Mouse (Mus musculus) forebrain, embryonic 11.5 days (tissue): ENCODE data around the gene Ccnd3. TPM values are rescaled to one million over a fixed set of nuclear protein-coding genes. Genes with fewer than 3 reads are reported as not detected.
"Not testable (repeated sequence)": the region's sequence is repeated elsewhere in the genome, so short reads cannot be mapped to it uniquely, and the experiment has no call there.

ENCODE experiments used
- ATAC-seq: fragments of 200-750 bp; cut with Nextera tagmentation; replicated peaks from 2 replicates; pipeline ENCODE4 v1.8.0; 2017; ENCODE audit warnings: moderate TSS enrichment; ENCODE audit not compliant: low FRiP score
- DNase-seq: peaks from one replicate; pipeline ENCODE4 v3.0.0-alpha.2; 2017; ENCODE audit warnings: low spot score
- H3K27ac ChIP-seq: fragments of 300-500 bp; sonication (generic); 2 replicates; pipeline ENCODE4 v1.5.1; 2014; ENCODE audit warnings: low read depth, low read length
- H3K27me3 ChIP-seq: fragments of 300-500 bp; sonication (generic); 2 replicates; pipeline ENCODE4 v1.6.1; 2014; ENCODE audit warnings: mild to moderate bottlenecking, low read length, mixed read lengths; ENCODE audit not compliant: control insufficient read depth, insufficient read depth
- H3K36me3 ChIP-seq: fragments of 300-500 bp; sonication (generic); 2 replicates; pipeline ENCODE4 v1.6.1; 2014; ENCODE audit warnings: mild to moderate bottlenecking, low read length, moderate library complexity, mixed read lengths; ENCODE audit not compliant: control insufficient read depth, insufficient read depth
- H3K4me1 ChIP-seq: fragments of 300-500 bp; sonication (generic); replicated peaks from 2 replicates; pipeline ENCODE4 v1.6.1; 2014; ENCODE audit warnings: low read length, mixed read lengths; ENCODE audit not compliant: control insufficient read depth, insufficient read depth
- H3K4me2 ChIP-seq: fragments of 300-500 bp; sonication (generic); 2 replicates; pipeline ENCODE4 v1.6.1; 2014; ENCODE audit warnings: low read depth, mild to moderate bottlenecking, low read length, moderate library complexity, mixed read lengths; ENCODE audit not compliant: severe bottlenecking
- H3K4me3 ChIP-seq: fragments of 300-500 bp; sonication (generic); 2 replicates; pipeline ENCODE4 v1.5.1; 2014; ENCODE audit warnings: low read depth, low read length
- H3K9ac ChIP-seq: fragments of 300-500 bp; sonication (generic); 2 replicates; pipeline ENCODE4 v1.6.1; 2014; ENCODE audit warnings: low read length
- H3K9me3 ChIP-seq: fragments of 300-500 bp; sonication (generic); 2 replicates; pipeline ENCODE4 v1.6.1; 2016; ENCODE audit warnings: low read length, mixed read lengths; ENCODE audit not compliant: control insufficient read depth
- WGBS: fragments of 180-500 bp; shearing (Covaris S2); extraction: QIAGEN DNeasy Blood & Tissue Kit; methylation state at CpG from one replicate; pipeline ENCODE4 v1.1.7; 2014; 5-methylcytosine and 5-hydroxymethylcytosine counted together
- polyA plus RNA-seq: library from polyadenylated mRNA; unstranded; fragments of >200 nt; fragmentation: Nextera tagmentation; extraction: Ambion mirVana; gene quantifications from 2 replicates; pipeline ENCODE4 v1.2.1, GENCODE M21; 2014

The Ccnd3 gene
- polyA plus RNA-seq, 1 experiment from 2014 or later = 253 TPM

- Histone ChIP-seq H3K4me3 (no peak overlapping the region), H3K36me3 (no peaks in the 10 kb centered on the region; the same call in 1 of the 2 replicates), H3K9ac (no peak overlapping the region), H3K9me3 (no peaks in the 10 kb centered on the region), H3K4me1 (peaks cover 3% of the 10 kb centered on the region; the same call in 1 of the 2 replicates), H3K27ac (no peak overlapping the region), H3K27me3 (no peaks in the 10 kb centered on the region), H3K4me2 (no peak overlapping the region)
- ATAC-seq (no peak), DNase-seq (peak; percentile 50)
- WGBS = 11% methylated on average over 3 of the region's 3 CpGs
These were observed 19.9 kb upstream of the Ccnd3 start for GRCm38 (mm10) chr17:47484993-47485392.

GRCm38 (mm10) chr17:47485791-47486190 lies 19.1 kb upstream of the Ccnd3 start:
- DNase-seq (peak; percentile 49), ATAC-seq (no peak)
- Histone ChIP-seq H3K4me3 (no peak overlapping the region), H3K4me1 (peaks cover 3% of the 10 kb centered on the region; the same call in 1 of the 2 replicates), H3K9ac (no peak overlapping the region), H3K27me3 (no peaks in the 10 kb centered on the region), H3K9me3 (no peaks in the 10 kb centered on the region), H3K4me2 (no peak overlapping the region), H3K27ac (no peak overlapping the region), H3K36me3 (no peaks in the 10 kb centered on the region; the same call in 1 of the 2 replicates)
- 90% methylated on average over 3 of the region's 3 CpGs for WGBS

- Histone ChIP-seq H3K27ac (no peak overlapping the region), H3K36me3 (peaks cover 12% of the 10 kb centered on the region)
These were observed 14.1 kb upstream of the Ccnd3 start for GRCm38 (mm10) chr17:47490791-47491190.

GRCm38 (mm10) chr17:47492731-47493130 lies 12.1 kb upstream of the Ccnd3 start:
- no peak overlapping the region for H3K4me2 ChIP-seq
- WGBS = 85% methylated on average over 6 of the region's 6 CpGs
- DNase-seq (no peak), ATAC-seq (no peak)
- no peaks in the 10 kb centered on the region for H3K4me1 ChIP-seq
- no peak overlapping the region for H3K4me3 ChIP-seq
- H3K9ac ChIP-seq = no peak overlapping the region
- no peaks in the 10 kb centered on the region for H3K27me3 ChIP-seq
- H3K27ac ChIP-seq = no peak overlapping the region
- H3K36me3 ChIP-seq = peaks cover 20% of the 10 kb centered on the region
- no peaks in the 10 kb centered on the region for H3K9me3 ChIP-seq

More at GRCm38 (mm10) chr17:47490791-47491190, 14.1 kb upstream of the Ccnd3 start:
- no peak for ATAC-seq
- Histone ChIP-seq H3K27me3 (no peaks in the 10 kb centered on the region), H3K4me3 (no peak overlapping the region), H3K4me1 (no peaks in the 10 kb centered on the region), H3K9ac (no peak overlapping the region), H3K9me3 (no peaks in the 10 kb centered on the region), H3K4me2 (no peak overlapping the region)
- no peak for DNase-seq
- 88% methylated on average over 9 of the region's 9 CpGs for WGBS

- H3K4me1 ChIP-seq = no peaks in the 10 kb centered on the region
- H3K4me3 ChIP-seq = no peak overlapping the region
- no peak overlapping the region for H3K9ac ChIP-seq
- WGBS = 88% methylated on average over 6 of the region's 6 CpGs
- no peaks in the 10 kb centered on the region for H3K27me3 ChIP-seq
- H3K4me2 ChIP-seq = no peak overlapping the region
- H3K27ac ChIP-seq = no peak overlapping the region
- no peak for ATAC-seq
- no peak for DNase-seq
- no peaks in the 10 kb centered on the region for H3K9me3 ChIP-seq
- peaks cover 20% of the 10 kb centered on the region for H3K36me3 ChIP-seq
These were observed 11.2 kb upstream of the Ccnd3 start for GRCm38 (mm10) chr17:47493653-47494052.

- no peak overlapping the region for H3K9ac ChIP-seq
- H3K4me2 ChIP-seq = no peak overlapping the region
- H3K4me1 ChIP-seq = no peaks in the 10 kb centered on the region
- 87% methylated on average over 11 of the region's 11 CpGs for WGBS
- ATAC-seq (no peak), DNase-seq (no peak)
- no peaks in the 10 kb centered on the region for H3K27me3 ChIP-seq
- H3K4me3 ChIP-seq = no peak overlapping the region
- no peak overlapping the region for H3K27ac ChIP-seq
- H3K9me3 ChIP-seq = no peaks in the 10 kb centered on the region
- H3K36me3 ChIP-seq = peaks cover 20% of the 10 kb centered on the region
These were observed 10.7 kb upstream of the Ccnd3 start for GRCm38 (mm10) chr17:47494132-47494531.

- DNase-seq (no peak), ATAC-seq (no peak)
- peak overlapping the region; percentile 74 for H3K4me3 ChIP-seq
- no peaks in the 10 kb centered on the region for H3K27me3 ChIP-seq
- WGBS = 11% methylated on average over 11 of the region's 11 CpGs
- H3K4me2 ChIP-seq = peak overlapping the region; percentile 83
- peak overlapping the region; percentile 80 for H3K9ac ChIP-seq
- H3K36me3 ChIP-seq = peaks cover 3% of the 10 kb centered on the region
- H3K27ac ChIP-seq = no peak overlapping the region
- H3K9me3 ChIP-seq = no peaks in the 10 kb centered on the region
- peaks cover 9% of the 10 kb centered on the region; the same call in 1 of the 2 replicates for H3K4me1 ChIP-seq
These were observed 3.3 kb upstream of the Ccnd3 start for GRCm38 (mm10) chr17:47501531-47501930.

GRCm38 (mm10) chr17:47501946-47502706 lies 2.7 kb upstream of the Ccnd3 start, which contains the start of gene Taf8:
Gene Taf8, minus strand, starts transcription at chr17:47502292.
- peaks cover 9% of the 10 kb centered on the region; the same call in 1 of the 2 replicates for H3K4me1 ChIP-seq
- WGBS = 3% methylated on average over 40 of the region's 40 CpGs

GRCm38 (mm10) chr17:47502707-47503045 lies 2.2 kb upstream of the Ccnd3 start:
- DNase-seq, ATAC-seq, H3K9ac ChIP-seq, H3K27me3 ChIP-seq, H3K36me3 ChIP-seq, H3K27ac ChIP-seq, H3K4me1 ChIP-seq, H3K4me3 ChIP-seq, H3K9me3 ChIP-seq: not testable (repeated sequence)
- peak overlapping the region; percentile 36; the same call in 1 of the 2 replicates for H3K4me2 ChIP-seq
- WGBS = 80% methylated on average over 6 of the region's 6 CpGs

More at GRCm38 (mm10) chr17:47501946-47502706, 2.7 kb upstream of the Ccnd3 start, which contains the start of gene Taf8:
- Histone ChIP-seq H3K4me3 (peak within 1 kb of the TSS; percentile 74), H3K4me2 (peak within 1 kb of the TSS; percentile 83), H3K27me3 (no peaks in the 10 kb centered on the region), H3K27ac (no peak within 1 kb of the TSS), H3K9me3 (no peaks in the 10 kb centered on the region), H3K9ac (peak within 1 kb of the TSS; percentile 80), H3K36me3 (no peaks in the 10 kb centered on the region)
- DNase-seq (peak; percentile 96), ATAC-seq (peak; percentile 97)
